Comparison of ENCODE assay signal across 8 mouse cellular contexts in the genomic region with DNA sequence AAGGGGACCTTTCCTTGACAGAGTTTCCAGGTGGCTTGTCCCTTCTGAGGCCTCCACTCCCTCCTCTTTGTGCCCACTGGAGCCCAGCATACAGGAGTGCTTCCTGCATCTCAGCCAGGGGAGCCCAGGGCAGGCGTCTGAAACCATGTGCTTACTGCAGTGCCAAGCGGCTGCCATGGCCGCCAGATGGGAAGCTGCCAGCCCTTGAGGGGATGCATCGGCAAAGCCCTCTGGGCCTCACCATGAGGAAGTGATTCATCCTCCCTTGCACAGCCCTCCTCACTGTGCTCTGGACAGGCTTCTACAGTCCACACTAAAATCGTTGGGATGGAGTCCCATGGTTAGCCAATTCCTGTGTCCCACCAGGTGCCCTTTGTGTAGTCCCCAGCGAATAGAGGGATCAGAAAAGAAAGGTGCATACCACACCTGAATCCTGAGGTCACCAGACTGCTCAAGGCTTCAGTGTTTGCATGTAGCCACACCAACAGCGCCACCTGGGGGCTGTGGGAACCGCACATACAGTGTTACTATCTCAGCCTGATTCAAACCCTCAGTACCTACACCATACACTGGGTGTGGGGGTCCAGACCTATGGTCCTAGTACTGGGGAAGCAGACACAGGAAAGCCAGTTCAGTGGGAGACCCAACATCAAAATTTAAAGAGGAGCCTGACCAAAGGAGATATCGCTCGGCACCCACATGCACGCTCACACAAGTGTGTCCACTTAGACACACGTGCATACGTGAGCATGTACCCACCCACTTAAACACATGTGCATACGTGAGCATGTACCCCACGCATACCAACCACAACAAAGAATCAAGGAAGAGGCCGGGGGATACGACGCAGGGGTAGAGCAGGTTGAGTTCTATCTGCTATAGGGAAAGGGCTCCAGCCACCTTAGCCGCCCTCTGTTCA. TPM values are rescaled to one million over a fixed set of nuclear protein-coding genes. Genes with fewer than 3 reads are reported as not detected.
DNase-seq lines count a peak whose midpoint lies in the region; ATAC-seq and TF ChIP-seq lines count a peak whose summit lies in the region.

No protein-coding gene starts in this region.

- WGBS in liver, embryonic 11.5 days, result 71% methylated on average over 19 of the region's 19 CpGs

- H3K9ac ChIP-seq in MEL (ENCODE audit: control insufficient read depth, low read depth, low read length, poor library complexity, severe bottlenecking), result peak overlapping the region; percentile 98
- H3K9ac ChIP-seq in liver, embryonic 11.5 days (ENCODE audit: low read depth, low read length), result no peak overlapping the region

- peak overlapping the region; percentile 70 to 82 for H3K4me3 ChIP-seq in MEL (ENCODE audit: control insufficient read depth in 1 of 2, insufficient read depth in 1 of 2, low read depth in 2 of 2, low read length in 2 of 2)
- no peak overlapping the region for H3K4me3 ChIP-seq in liver, embryonic 11.5 days (ENCODE audit: low read depth, low read length)

- peaks cover 6 to 7% of the 10 kb centered on the region in 2 experiments; a peak in 3 of 4 replicates for H3K4me1 ChIP-seq in MEL (ENCODE audit: control insufficient read depth in 1 of 2, insufficient read depth in 2 of 2, low read length in 2 of 2)
- H3K4me1 ChIP-seq in liver, embryonic 11.5 days (replicated peaks; ENCODE audit: control insufficient read depth, insufficient read depth, low read length), result no peaks in the 10 kb centered on the region

- DNase-seq in layer of hippocampus, postnatal 10 days (ENCODE audit: low spot score in 2 of 2), result peak; percentile 40 to 59
- DNase-seq in layer of hippocampus, adult 11-12 months (ENCODE audit: low spot score), result no peak
- peak; percentile 93 for DNase-seq in MEL (ENCODE audit: low read depth, low spot score)
- DNase-seq in cerebellum, adult 18-20 months, result peak; percentile 47 to 61
- DNase-seq in liver, embryonic 11.5 days (ENCODE audit: low spot score), result no peak
- peak; percentile 69 for DNase-seq in testis, postnatal 10 days (ENCODE audit: low spot score)
- DNase-seq in urinary bladder, adult 2 months (ENCODE audit: low spot score), result no peak

- H3K4me2 ChIP-seq in liver, embryonic 11.5 days, result no peak overlapping the region

- TF ChIP-seq CTCF in MEL (IDR thresholded peaks at IDR 0.05 in 2 of 3, conservative IDR thresholded peaks at IDR 0.05 in 1 of 3; ENCODE audit: control insufficient read depth in 1 of 3, insufficient read depth in 1 of 3, low read depth in 2 of 3, low read length in 3 of 3, poor library complexity in 1 of 3, severe bottlenecking in 1 of 3), result peak; percentile 58 to 68 (median 64)

- H3K27me3 ChIP-seq in MEL (ENCODE audit: control insufficient read depth in 1 of 2, insufficient read depth in 2 of 2, low read length in 2 of 2), result no peaks in the 10 kb centered on the region
- H3K27me3 ChIP-seq in liver, embryonic 11.5 days (replicated peaks; ENCODE audit: control insufficient read depth, insufficient read depth, low read length), result no peaks in the 10 kb centered on the region

- no peak for TF ChIP-seq EP300 in MEL (IDR thresholded peaks at IDR 0.05; ENCODE audit: low read depth in 1 of 2, low read length in 2 of 2)

- H3K36me3 ChIP-seq in MEL (ENCODE audit: control insufficient read depth in 1 of 2, insufficient read depth in 2 of 2, low read length in 2 of 2), result peaks cover 0 to 3% of the 10 kb centered on the region in 2 experiments; a peak in 2 of 4 replicates
- no peaks in the 10 kb centered on the region for H3K36me3 ChIP-seq in liver, embryonic 11.5 days (ENCODE audit: control insufficient read depth, insufficient read depth, low read length)

- peak; percentile 34 to 51; a peak in 2 of 4 replicates for TF ChIP-seq POLR2A in MEL (IDR thresholded peaks at IDR 0.05; ENCODE audit: control insufficient read depth in 1 of 2, insufficient read depth in 1 of 2, low read depth in 1 of 2, low read length in 2 of 2, poor library complexity in 1 of 2)

- H3K27ac ChIP-seq in MEL (ENCODE audit: control insufficient read depth, low read depth, low read length), result peak overlapping the region; percentile 91
- H3K27ac ChIP-seq in liver, embryonic 11.5 days (ENCODE audit: low read depth, low read length), result no peak overlapping the region

- no peaks in the 10 kb centered on the region for H3K9me3 ChIP-seq in MEL (replicated peaks; ENCODE audit: insufficient read depth, low read length)
- H3K9me3 ChIP-seq in liver, embryonic 11.5 days (ENCODE audit: control insufficient read depth, low read length), result no peaks in the 10 kb centered on the region

- peaks cover 11% of the 10 kb centered on the region; the same call in 1 of the 2 replicates for H3K79me2 ChIP-seq in MEL (ENCODE audit: control insufficient read depth, insufficient read depth, low read length, poor library complexity)

- peak; percentile 16 to 55; a peak in 2 of 4 replicates for ATAC-seq in hematopoietic stem cell, adult 5-6 weeks (replicated peaks in 1 of 2; ENCODE audit: insufficient read depth in 1 of 2, low FRiP score in 2 of 2, low TSS enrichment in 1 of 2, low read depth in 1 of 2, poor library complexity in 2 of 2, severe bottlenecking in 2 of 2)
- ATAC-seq in liver, embryonic 11.5 days (replicated peaks; ENCODE audit: low FRiP score), result peak; percentile 33; the same call in 1 of the 2 replicates

- TF ChIP-seq RAD21 in MEL (IDR thresholded peaks at IDR 0.05; ENCODE audit: low read depth, low read length), result peak; percentile 14

TF ChIP-seq in MEL, 35 proteins besides CTCF, POLR2A, EP300 and RAD21:
- peak; percentile 24; the same call in 1 of the 2 replicates for TF ChIP-seq ETS1 (IDR thresholded peaks at IDR 0.05; ENCODE audit: low read depth, low read length)
- no peak for TF ChIP-seq TAL1 (IDR thresholded peaks at IDR 0.05; ENCODE audit: low read length)
- peak; percentile 53 for TF ChIP-seq SMC3 (IDR thresholded peaks at IDR 0.05; ENCODE audit: low read depth, low read length)
- no peak for TF ChIP-seq ZKSCAN1 (IDR thresholded peaks at IDR 0.05; ENCODE audit: low read depth, low read length)
- TF ChIP-seq MYC (IDR thresholded peaks at IDR 0.05; ENCODE audit: low read depth, low read length), result peak; percentile 35; the same call in 1 of the 2 replicates
- TF ChIP-seq NELFE (IDR thresholded peaks at IDR 0.05; ENCODE audit: low read depth, low read length), result peak; percentile 33
- TF ChIP-seq TBP (IDR thresholded peaks at IDR 0.05; ENCODE audit: low read depth, low read length), result 0 out of 2 replicates have a peak, but pooled peaks have one; percentile 14
- peak; percentile 69 for TF ChIP-seq SIN3A (IDR thresholded peaks at IDR 0.05; ENCODE audit: low read length)
- TF ChIP-seq MAX (IDR thresholded peaks at IDR 0.05; ENCODE audit: low read length), result peak; percentile 30; the same call in 1 of the 2 replicates
- TF ChIP-seq ELF1 (IDR thresholded peaks at IDR 0.05; ENCODE audit: low read depth, low read length), result no peak
- no peak for TF ChIP-seq MYB (IDR thresholded peaks at IDR 0.05; ENCODE audit: low read depth, low read length)
- TF ChIP-seq ZNF384 (IDR thresholded peaks at IDR 0.05; ENCODE audit: low read depth, low read length), result no peak
- TF ChIP-seq MXI1 (IDR thresholded peaks at IDR 0.05; ENCODE audit: low read depth, low read length), result peak; percentile 41; the same call in 1 of the 2 replicates

RNA-seq across cellular contexts. Expression of gene Gprc5b, which starts 27.5 kb away (rescaled TPM):
- total RNA-seq in layer of hippocampus, postnatal 10 days (2021), result 10 to 100 TPM; 43.1 to 44.1 TPM
- not detected in 2 replicates for total RNA-seq in MEL (2012; rRNA removed)
- not detected for polyA plus RNA-seq in MEL (2012; ENCODE audit: insufficient read depth in 1 of 2, insufficient read length in 2 of 2, low read depth in 1 of 2, low replicate concordance in 2 of 2, missing spikeins in 1 of 2)
- total RNA-seq in hematopoietic stem cell, adult 5-6 weeks (2017), result 23.8 and 28.0 TPM in 2 replicates
- polyA plus RNA-seq in liver, embryonic 11.5 days (2014; fragmentation: Nextera tagmentation; extraction: Ambion mirVana), result 1.7 and 2.0 TPM in 2 replicates
- 20.9 and 23.1 TPM in 2 replicates for polyA plus RNA-seq in urinary bladder, adult 2 months (2012; rRNA removed)

Comparison
In these comparisons a context has a peak if more than half of its experiments do, and no peak if none do; other contexts are left out.
1. DNase-seq: peak in layer of hippocampus, postnatal 10 days (2 of 2), MEL (single experiment), cerebellum, adult 18-20 months (2 of 2) and testis, postnatal 10 days (single experiment); none in layer of hippocampus, adult 11-12 months (single experiment), liver, embryonic 11.5 days (single experiment) and urinary bladder, adult 2 months (single experiment).
2. RNA of gene Gprc5b, which starts 27.5 kb away (total RNA-seq): 43.1 to 44.1 TPM in layer of hippocampus, postnatal 10 days and 23.8 to 28.0 TPM in hematopoietic stem cell, adult 5-6 weeks; not detected in MEL; every median in the first group is over 10 times any median in the second.